Mouse (Mus musculus) CD4-positive, CD25-positive, alpha-beta regulatory T cell, adult 2 months (primary cell): ENCODE results near the gene Setd7.
"Not testable (repeated sequence)": the region's sequence is repeated elsewhere in the genome, so short reads cannot be mapped to it uniquely, and the experiment has no call there.

Experiments
- DNase-seq: peaks from one replicate; pipeline ENCODE4 v3.0.0-alpha.2; 2012; ENCODE audit warnings: low read depth, low spot score

Gene Setd7

GRCm38 (mm10) chr3:51560511-51561108 is at the start of gene Setd7:
Gene Setd7, minus strand, starts transcription at chr3:51560879.
- DNase-seq: peak; percentile 86

- no peak for DNase-seq
Observed at GRCm38 (mm10) chr3:51604489-51604888, 43.8 kb upstream of the Setd7 start.

DNA sequence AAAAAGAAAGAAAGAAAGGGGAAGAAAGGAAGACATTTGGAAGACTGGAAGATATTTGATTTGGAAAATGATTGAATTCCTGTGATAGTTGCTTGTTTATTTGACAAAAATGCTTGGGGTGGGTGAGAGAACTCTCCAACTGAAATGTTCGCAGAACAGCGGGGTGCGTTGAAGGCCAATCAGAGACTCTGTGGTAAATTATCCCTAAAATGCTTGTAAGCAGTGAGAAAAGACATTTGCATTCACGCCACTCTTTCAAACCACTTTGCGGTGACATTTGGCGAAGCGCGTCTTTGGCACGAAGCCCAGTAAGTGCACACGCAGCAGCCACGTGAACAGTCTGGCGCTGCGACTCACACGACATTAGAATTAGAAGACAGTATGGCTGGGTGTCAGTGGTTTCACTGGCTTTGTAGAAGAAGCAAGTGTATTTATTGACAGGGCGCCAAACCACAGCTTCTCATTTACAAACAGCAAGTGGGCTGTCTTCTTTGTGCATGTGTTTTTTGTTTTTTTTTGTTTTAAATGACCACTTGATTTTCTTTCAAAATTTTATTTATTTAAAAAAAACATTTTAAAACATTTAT is 43.1 kb upstream of the Setd7 start:
- peak; percentile 73 for DNase-seq

GRCm38 (mm10) chr3:51601461-51601860 is 40.8 kb upstream of the Setd7 start:
- DNase-seq: no peak

GRCm38 (mm10) chr3:51600728-51601127 is 40.0 kb upstream of the Setd7 start:
- DNase-seq: no peak

DNA sequence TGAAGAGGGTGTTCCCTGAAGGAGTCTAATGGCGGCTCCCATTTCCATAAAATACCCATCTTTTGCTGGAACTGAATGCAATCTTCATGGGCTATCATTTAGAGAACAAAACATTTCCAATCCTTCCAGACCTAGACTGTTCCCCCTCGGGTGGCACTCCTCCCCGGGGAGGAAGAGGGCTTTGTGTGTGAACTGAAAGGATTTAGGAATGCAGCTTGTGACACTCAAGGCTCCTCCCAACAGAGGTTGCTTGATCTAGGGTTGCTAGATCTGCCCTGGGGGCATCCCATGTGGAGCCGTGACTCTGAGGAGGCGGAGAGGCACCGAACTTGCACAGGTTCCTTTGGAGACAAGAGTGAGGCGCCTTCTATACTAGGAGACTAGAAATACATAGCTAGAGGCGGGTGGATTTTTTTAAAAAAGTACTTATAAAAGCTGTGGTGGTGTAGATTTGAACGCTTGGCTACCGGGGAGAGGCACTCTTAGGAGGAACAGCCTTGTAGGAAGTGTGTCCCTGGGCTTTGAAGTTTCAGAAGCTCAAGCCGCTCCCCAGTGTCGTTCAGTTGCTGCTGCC is 38.5 kb upstream of the Setd7 start:
- no peak for DNase-seq

DNA sequence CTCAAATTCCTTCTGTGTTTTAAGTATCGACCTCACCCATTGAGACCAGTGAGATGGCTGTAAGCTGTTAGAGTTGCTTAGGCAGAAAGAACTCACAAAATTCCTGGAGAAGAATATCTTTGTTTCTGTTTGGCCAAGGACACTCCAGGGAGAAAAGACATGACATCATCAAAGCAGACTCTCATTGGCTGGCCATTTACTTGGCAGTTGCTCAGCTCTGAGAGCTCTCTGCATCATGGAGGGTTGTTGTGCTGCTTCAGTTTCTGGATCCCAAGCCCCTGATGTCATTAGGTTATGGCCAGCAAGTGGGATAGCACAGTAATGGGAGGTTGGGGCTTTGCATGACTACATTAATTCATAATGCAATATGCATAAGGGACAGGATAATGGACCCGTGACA is 35.9 kb upstream of the Setd7 start:
- DNase-seq: no peak

GRCm38 (mm10) chr3:51593506-51593905 is 32.8 kb upstream of the Setd7 start:
- DNase-seq: no peak

- no peak for DNase-seq
Observed at GRCm38 (mm10) chr3:51591591-51591990, 30.9 kb upstream of the Setd7 start.

GRCm38 (mm10) chr3:51590207-51590892 is 29.7 kb upstream of the Setd7 start:
- DNase-seq: no peak

DNA sequence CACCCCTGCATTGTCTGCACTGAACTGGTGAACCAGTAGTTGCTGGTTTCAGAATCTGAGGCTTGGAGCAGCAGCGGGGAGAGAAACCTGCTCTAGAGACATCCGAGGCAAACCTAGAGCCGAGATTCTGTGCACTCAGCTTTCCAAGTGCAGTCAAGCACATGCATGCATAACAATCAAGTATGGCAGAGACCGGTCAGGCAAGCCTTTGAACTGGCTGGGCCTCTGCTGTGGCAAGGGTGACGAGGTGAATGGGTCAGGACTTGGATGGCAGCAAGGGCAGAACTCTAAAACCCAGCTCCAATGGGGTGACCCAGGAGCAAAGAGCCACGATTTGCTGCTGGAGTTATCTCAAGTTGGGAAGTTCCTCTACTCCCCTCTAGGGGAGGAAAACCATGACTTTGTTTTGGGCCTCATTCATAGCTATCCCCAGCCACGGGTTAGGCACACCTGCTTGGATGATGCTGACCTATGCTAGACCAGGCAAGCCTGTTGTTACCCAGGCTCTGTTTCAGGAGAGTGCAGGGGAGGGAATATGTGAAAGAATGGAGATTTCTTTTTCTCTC is 27.1 kb upstream of the Setd7 start:
- peak; percentile 23 for DNase-seq

DNA sequence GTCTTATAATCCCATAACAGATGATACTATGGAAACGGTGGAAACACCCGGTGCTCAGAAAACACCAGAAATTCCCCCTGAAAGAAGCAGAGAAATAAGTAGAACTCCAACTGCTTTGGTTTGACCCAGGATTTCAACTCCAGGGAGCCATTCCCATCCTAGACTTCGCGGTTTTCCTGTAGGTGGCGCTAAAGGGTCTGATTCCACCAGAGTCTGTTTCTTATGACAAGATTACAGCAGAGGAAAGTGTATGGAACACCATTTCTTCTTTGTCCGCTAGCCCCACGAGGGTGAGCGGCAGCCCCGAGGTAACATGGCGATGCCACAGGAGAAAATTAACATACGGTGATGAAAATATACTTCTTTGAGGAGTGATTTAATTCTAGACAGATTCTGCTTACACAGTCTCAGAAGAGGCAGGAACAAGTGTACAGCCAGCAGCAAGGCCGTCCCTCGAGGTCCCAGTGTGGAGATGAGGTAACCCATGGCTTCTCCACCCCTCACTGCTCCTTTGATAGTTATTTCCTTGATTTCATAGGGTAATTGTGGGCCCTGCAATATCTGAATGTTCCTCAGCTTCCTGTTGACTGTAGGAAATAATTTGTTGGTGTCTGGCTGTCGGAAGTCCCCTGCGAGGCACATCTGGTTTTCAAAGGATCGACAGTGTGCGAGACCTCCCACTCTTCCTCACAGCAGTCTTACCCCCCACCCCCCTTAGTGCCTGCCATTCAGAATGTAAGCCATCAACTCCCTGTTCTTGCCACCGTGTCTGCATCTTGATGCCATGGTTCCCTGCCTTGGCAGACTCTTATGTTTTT is 23.1 kb upstream of the Setd7 start:
- DNase-seq: peak; percentile 84

DNA sequence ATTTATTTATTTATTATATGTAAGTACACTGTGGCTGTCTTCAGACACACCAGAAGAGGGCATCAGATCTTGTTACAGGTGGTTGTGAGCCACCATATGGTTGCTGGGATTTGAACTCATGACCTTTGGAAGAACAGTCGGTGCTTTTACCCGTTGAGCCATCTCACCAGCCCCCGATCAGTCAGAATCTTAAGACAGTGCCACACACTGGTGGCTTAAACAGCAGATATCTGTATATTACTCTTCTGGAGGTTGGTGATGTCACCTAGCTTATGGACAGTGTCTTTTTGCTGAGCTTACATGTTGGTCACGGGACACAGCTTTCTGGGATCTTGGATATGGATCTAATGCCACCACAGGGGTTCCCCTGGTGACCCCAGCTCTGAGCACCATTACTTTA is 18.6 kb upstream of the Setd7 start:
- not testable (repeated sequence) for DNase-seq

- DNase-seq: no peak
Observed at GRCm38 (mm10) chr3:51577816-51578749, 17.4 kb upstream of the Setd7 start.

DNA sequence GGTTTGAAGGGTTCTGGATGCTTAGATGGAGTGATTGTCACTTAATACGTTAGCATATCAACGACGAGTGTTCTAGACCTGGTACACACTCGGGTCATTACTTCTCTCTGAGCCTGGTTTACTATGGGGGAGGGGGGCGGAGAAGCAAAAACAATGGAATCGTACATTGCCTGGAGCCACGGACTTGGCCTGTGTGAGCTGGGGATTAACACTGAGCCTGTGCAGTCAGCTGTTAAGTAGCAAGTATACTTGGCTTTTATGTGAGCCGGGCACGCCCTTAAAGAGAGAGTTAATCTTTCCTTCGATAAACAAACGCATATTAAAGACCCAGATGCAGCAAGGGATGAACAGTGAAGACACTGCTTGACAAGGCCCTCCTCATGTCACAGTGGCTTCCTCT is 16.7 kb upstream of the Setd7 start:
- no peak for DNase-seq

GRCm38 (mm10) chr3:51573915-51574314 is 13.2 kb upstream of the Setd7 start:
- no peak for DNase-seq

DNA sequence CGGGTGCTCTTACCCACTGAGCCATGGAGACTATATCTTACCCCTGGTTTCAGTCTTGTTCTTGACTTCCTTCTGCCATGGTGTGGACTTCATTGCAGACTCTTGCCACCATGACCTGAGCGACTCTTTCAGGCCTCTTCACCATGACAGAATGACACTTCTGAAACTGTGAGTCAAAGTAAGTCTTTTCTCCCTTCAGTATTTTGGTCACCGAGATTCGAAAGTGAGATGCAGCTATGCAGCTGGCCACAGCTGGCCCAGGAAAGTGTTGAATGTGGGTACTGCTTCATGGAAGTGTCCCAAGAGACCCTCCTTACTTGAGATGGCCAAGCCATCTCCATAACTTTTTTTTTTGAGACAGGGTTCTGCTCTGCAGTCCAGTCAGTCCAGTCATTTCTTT is 9.5 kb upstream of the Setd7 start:
- no peak for DNase-seq

- DNase-seq: no peak
Observed at GRCm38 (mm10) chr3:51561993-51562385, 1.3 kb upstream of the Setd7 start.

DNA sequence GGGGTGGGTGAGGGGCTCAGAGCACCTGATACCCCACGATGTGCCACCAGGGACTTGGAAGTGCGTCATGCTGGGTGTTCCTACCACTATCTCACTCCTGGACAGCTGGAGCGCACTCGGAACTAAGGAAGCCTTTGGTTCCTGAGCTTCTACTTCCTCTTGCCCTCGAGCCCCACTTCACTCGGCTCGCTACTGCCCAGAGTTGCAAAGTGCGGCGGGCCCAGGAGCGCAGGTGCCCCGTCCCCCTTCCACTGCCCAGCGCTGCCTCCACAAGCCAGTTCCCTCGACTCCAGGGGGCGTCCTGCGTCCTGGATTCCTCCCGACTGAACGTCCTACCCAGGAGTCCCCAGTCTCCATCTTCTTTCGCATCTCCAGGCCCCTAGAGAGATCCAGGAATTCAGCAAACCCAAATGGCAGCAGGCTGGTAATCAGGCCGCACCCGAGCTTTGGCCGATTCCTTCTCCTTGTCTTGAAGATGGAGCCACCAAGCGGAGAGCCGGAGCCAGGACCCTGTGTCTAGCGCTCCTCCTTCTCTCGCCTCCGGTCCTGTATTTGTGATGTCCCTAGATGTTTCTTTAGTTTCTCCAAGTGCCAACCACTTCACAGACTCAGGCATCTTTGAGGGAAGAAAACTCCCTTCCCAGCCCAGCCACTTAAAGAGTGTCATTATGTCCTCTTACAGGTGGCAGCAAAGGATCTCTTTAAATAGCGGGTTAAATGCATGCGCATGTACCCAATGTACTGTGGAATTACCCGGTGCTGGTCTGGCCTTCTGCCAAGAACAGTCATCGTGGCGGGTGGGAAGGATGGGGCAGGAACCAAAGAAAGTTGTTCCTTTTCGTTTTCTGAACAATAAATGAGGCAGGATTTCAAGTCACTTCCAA is 672 bp upstream of the Setd7 start:
- DNase-seq: peak; percentile 87
